ENCODE assay signal across 25 mouse cellular contexts in the genomic region with DNA sequence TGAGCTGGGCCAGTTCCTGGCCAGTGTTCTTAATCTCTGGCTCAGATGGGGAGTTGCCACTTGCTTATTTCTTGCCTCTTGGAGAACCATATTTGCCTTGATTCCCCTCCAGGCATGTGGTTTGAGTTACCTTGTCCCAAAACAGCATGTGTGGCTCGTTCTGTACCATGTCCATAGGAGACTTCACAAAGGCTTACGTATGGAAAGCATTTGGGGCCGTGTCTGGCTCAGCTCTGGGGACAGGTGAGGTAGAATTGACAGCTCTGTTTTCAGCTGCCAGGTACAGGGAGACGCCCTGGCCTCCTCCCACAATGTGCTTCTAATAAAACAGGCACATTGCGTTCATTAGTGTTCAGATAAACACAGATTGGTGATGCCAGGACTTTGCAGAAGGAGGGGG.
DNase-seq lines count a peak whose midpoint lies in the region; ATAC-seq lines count a peak whose summit lies in the region.
"Had no signal": no experiment of that assay in that cellular context is flagged by ENCODE, and none has a peak within 500 bp of the region (broad histone marks: within the 10 kb centered on the region; RNA-seq: fewer than 3 reads in every experiment).

No protein-coding gene starts in this region.

- H3K27ac ChIP-seq in embryonic facial prominence, embryonic 14.5 days (replicated peaks; ENCODE audit: low read depth, low read length): no peak overlapping the region
- H3K27ac ChIP-seq in limb, embryonic 11.5 days (replicated peaks; ENCODE audit: low read depth, low read length): no peak overlapping the region
- H3K27ac ChIP-seq: forebrain, embryonic 13.5 days; heart, adult 2 months; heart, embryonic 15.5 days; hindbrain, embryonic 10.5 days; hindbrain, embryonic 14.5 days; intestine, embryonic 15.5 days had no signal

- no peaks in the 10 kb centered on the region for H3K27me3 ChIP-seq in embryonic facial prominence, embryonic 14.5 days (replicated peaks; ENCODE audit: control insufficient read depth, insufficient read depth, low read length)
- no peaks in the 10 kb centered on the region for H3K27me3 ChIP-seq in limb, embryonic 11.5 days (ENCODE audit: control insufficient read depth, insufficient read depth, low read length)
- H3K27me3 ChIP-seq: forebrain, embryonic 13.5 days; heart, embryonic 15.5 days; intestine, embryonic 15.5 days; Patski had no signal

- DNase-seq in NIH3T3 (ENCODE audit: low read depth): peak; percentile 44
- DNase-seq in embryo, embryonic 11 days: peak; percentile 22
- DNase-seq in embryonic facial prominence, embryonic 14.5 days (ENCODE audit: low spot score): peak; percentile 32
- peak; percentile 34 for DNase-seq in limb, embryonic 11.5 days (ENCODE audit: low spot score)
- no peak for DNase-seq in Muller cell, postnatal 12 days (ENCODE audit: inconsistent ontology term)
- DNase-seq in gastrocnemius, postnatal 36 days: no peak
- no peak for DNase-seq in ovary, adult 18-20 months (ENCODE audit: low spot score)
- DNase-seq: adrenal gland, postnatal 14 days; B cell, adult 2 months; cerebellum, adult 11-12 months; cerebellum, adult 9-10 months; cerebellum, postnatal 25 days; heart, adult 2 months; heart, postnatal 14 days; kidney, adult 18-20 months had no signal

- H3K9ac ChIP-seq in embryonic facial prominence, embryonic 14.5 days (ENCODE audit: low read depth, low read length): no peak overlapping the region
- H3K9ac ChIP-seq in limb, embryonic 11.5 days (ENCODE audit: low read length): no peak overlapping the region
- H3K9ac ChIP-seq: forebrain, embryonic 13.5 days; heart, embryonic 15.5 days; hindbrain, embryonic 14.5 days; intestine, embryonic 15.5 days had no signal

- no peak overlapping the region for H3K4me2 ChIP-seq in embryonic facial prominence, embryonic 14.5 days (ENCODE audit: low read depth, low read length)
- H3K4me2 ChIP-seq in limb, embryonic 11.5 days (ENCODE audit: low read depth, severe bottlenecking): no peak overlapping the region
- H3K4me2 ChIP-seq: forebrain, embryonic 13.5 days; heart, embryonic 11.5 days; heart, embryonic 15.5 days; hindbrain, embryonic 14.5 days; intestine, embryonic 15.5 days had no signal

- no peak for ATAC-seq in embryonic facial prominence, embryonic 14.5 days (ENCODE audit: low read depth)
- peak; percentile 57; the same call in 1 of the 2 replicates for ATAC-seq in limb, embryonic 11.5 days (ENCODE audit: insufficient number of reproducible peaks, low FRiP score, low TSS enrichment, low read depth)
- ATAC-seq: activated CD4-positive, CD25-positive, alpha-beta regulatory T cell, adult 4 months; CD4-positive, CD25-positive, alpha-beta regulatory T cell, adult 4 months; forebrain, embryonic 13.5 days; intestine, embryonic 15.5 days; Patski had no signal

- H3K9me3 ChIP-seq in embryonic facial prominence, embryonic 14.5 days (ENCODE audit: control insufficient read depth, low read length): no peaks in the 10 kb centered on the region
- no peaks in the 10 kb centered on the region for H3K9me3 ChIP-seq in limb, embryonic 11.5 days (ENCODE audit: control insufficient read depth, low read length)
- H3K9me3 ChIP-seq: forebrain, embryonic 13.5 days; G1E; heart, embryonic 15.5 days; hindbrain, embryonic 10.5 days; intestine, embryonic 15.5 days had no signal

- intact Hi-C loops in gastrocnemius, postnatal 36 days (cut with DNase I): no loop called here

- H3K36me3 ChIP-seq in embryonic facial prominence, embryonic 14.5 days (ENCODE audit: control insufficient read depth, insufficient read depth, low read length): no peaks in the 10 kb centered on the region
- no peaks in the 10 kb centered on the region for H3K36me3 ChIP-seq in limb, embryonic 11.5 days (ENCODE audit: control insufficient read depth, insufficient read depth, low read length)
- H3K36me3 ChIP-seq: G1E; heart, embryonic 15.5 days; hindbrain, embryonic 10.5 days; intestine, embryonic 15.5 days had no signal

- H3K4me3 ChIP-seq in embryonic facial prominence, embryonic 14.5 days (ENCODE audit: low read depth, low read length): no peak overlapping the region
- no peak overlapping the region for H3K4me3 ChIP-seq in limb, embryonic 11.5 days (ENCODE audit: low read depth, low read length)
- H3K4me3 ChIP-seq: forebrain, embryonic 13.5 days; heart, adult 2 months; heart, embryonic 15.5 days; hindbrain, embryonic 10.5 days; intestine, embryonic 15.5 days had no signal

- H3K4me1 ChIP-seq in embryonic facial prominence, embryonic 14.5 days (ENCODE audit: control insufficient read depth, insufficient read depth, low read length): peaks cover 8% of the 10 kb centered on the region; the same call in 1 of the 2 replicates
- no peaks in the 10 kb centered on the region for H3K4me1 ChIP-seq in limb, embryonic 11.5 days (ENCODE audit: control insufficient read depth, insufficient read depth, low read length)
- H3K4me1 ChIP-seq: forebrain, embryonic 13.5 days; heart, embryonic 15.5 days; hindbrain, embryonic 10.5 days; intestine, embryonic 15.5 days had no signal

- 38% methylated on average over 5 of the region's 5 CpGs for WGBS in embryonic facial prominence, embryonic 14.5 days
- WGBS in limb, embryonic 11.5 days: 30% methylated on average over 5 of the region's 5 CpGs

Comparison
In these comparisons a context has a peak if more than half of its experiments do, and no peak if none do; other contexts are left out.
1. DNase-seq: peak in NIH3T3 (single experiment), embryo, embryonic 11 days (single experiment), embryonic facial prominence, embryonic 14.5 days (single experiment) and limb, embryonic 11.5 days (single experiment); none in Muller cell, postnatal 12 days (single experiment), gastrocnemius, postnatal 36 days (0 of 2) and ovary, adult 18-20 months (single experiment).